13 mouse cellular contexts compared by ENCODE assay signal in the genomic region with DNA sequence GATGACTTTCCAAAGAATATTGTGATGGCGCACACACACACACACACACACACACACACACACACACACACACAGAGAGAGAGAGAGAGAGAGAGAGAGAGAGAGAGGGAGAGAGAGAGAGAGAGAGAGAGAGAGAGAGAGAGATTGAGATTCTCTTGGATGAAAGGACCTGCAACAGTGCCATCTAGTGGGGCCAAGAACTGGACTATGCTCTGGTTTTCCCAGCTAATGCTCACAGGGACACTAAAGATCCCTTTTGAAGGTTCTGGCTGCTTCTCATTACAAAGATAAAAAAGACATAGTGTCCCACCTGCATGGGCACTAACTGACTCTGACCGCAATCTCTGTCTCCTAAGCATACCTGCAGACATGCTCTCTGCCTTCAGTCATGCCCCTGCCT. TPM values are rescaled to one million over a fixed set of nuclear protein-coding genes. Genes with fewer than 3 reads are reported as not detected.
DNase-seq lines count a peak whose midpoint lies in the region; ATAC-seq and TF ChIP-seq lines count a peak whose summit lies in the region.
"Not testable (repeated sequence)": the region's sequence is repeated elsewhere in the genome, so short reads cannot be mapped to it uniquely, and the experiment has no call there.
"Had no signal": no experiment of that assay in that cellular context is flagged by ENCODE, and none has a peak within 500 bp of the region (broad histone marks: within the 10 kb centered on the region; RNA-seq: fewer than 3 reads in every experiment).

No protein-coding gene starts in this region.

- not testable (repeated sequence) for H3K4me2 ChIP-seq in intestine, postnatal 0 days (replicated peaks; ENCODE audit: low read depth); lung, embryonic 14.5 days

- not testable (repeated sequence) for H3K9ac ChIP-seq in intestine, postnatal 0 days (ENCODE audit: low read depth, low read length); lung, embryonic 14.5 days

- not testable (repeated sequence) for H3K27me3 ChIP-seq in intestine, postnatal 0 days (replicated peaks; ENCODE audit: control insufficient read depth, insufficient read depth, low read length); lung, embryonic 14.5 days (ENCODE audit: insufficient read depth, low read length)

- peak; percentile 70 for TF ChIP-seq CTCF in intestine, postnatal 0 days (IDR thresholded peaks at IDR 0.05; ENCODE audit: low read depth)
- peak; percentile 70 for TF ChIP-seq CTCF in lung, embryonic 14.5 days (IDR thresholded peaks at IDR 0.05; ENCODE audit: low read depth)

- not testable (repeated sequence) for H3K27ac ChIP-seq in intestine, postnatal 0 days (ENCODE audit: low read depth, low read length); lung, embryonic 14.5 days (ENCODE audit: low read depth)

- not testable (repeated sequence) for H3K4me1 ChIP-seq in intestine, postnatal 0 days (replicated peaks; ENCODE audit: control insufficient read depth, insufficient read depth, low read length); lung, embryonic 14.5 days (ENCODE audit: insufficient read depth)

- not testable (repeated sequence) for H3K9me3 ChIP-seq in intestine, postnatal 0 days (ENCODE audit: control insufficient read depth); lung, embryonic 14.5 days (ENCODE audit: low read depth, low read length)

- ATAC-seq in intestine, postnatal 0 days; lung, embryonic 14.5 days (ENCODE audit: insufficient read depth): not testable (repeated sequence)

- DNase-seq in R1 (ENCODE audit: low read depth, low spot score): peak; percentile 25
- DNase-seq in embryo, embryonic 10 days (ENCODE audit: low spot score): peak; percentile 67
- peak; percentile 84 for DNase-seq in heart, adult 11 months
- DNase-seq in left cerebral cortex, adult 18-20 months (ENCODE audit: low spot score in 2 of 2): peak; percentile 49 to 63
- peak; percentile 83 for DNase-seq in lung, embryonic 14.5 days
- DNase-seq in retina, embryonic 14.5 days (ENCODE audit: low spot score): peak; percentile 76
- DNase-seq in urinary bladder, postnatal 36 days (ENCODE audit: low spot score in 2 of 2): peak; percentile 18 to 24

- not testable (repeated sequence) for H3K36me3 ChIP-seq in intestine, postnatal 0 days (ENCODE audit: control insufficient read depth, insufficient read depth); lung, embryonic 14.5 days (ENCODE audit: insufficient read depth)

- 75% methylated on average over 2 of the region's 2 CpGs for WGBS in intestine, postnatal 0 days
- 65% methylated on average over 2 of the region's 2 CpGs for WGBS in lung, embryonic 14.5 days

- not testable (repeated sequence) for H3K4me3 ChIP-seq in intestine, postnatal 0 days (ENCODE audit: low read depth, low read length); lung, embryonic 14.5 days (ENCODE audit: low read depth, low read length)

RNA-seq across cellular contexts. Expression of gene Prr23a1, which starts 32.8 kb away (rescaled TPM):
- not detected in 2 replicates for polyA plus RNA-seq in intestine, postnatal 0 days (2015; fragmentation: Nextera tagmentation; extraction: Ambion mirVana)
- total RNA-seq in left cerebral cortex, adult 18-20 months (2021): not detected
- not detected in 2 replicates for polyA plus RNA-seq in lung, embryonic 14.5 days (2014; fragmentation: Nextera tagmentation; extraction: Ambion mirVana)
- total RNA-seq: adrenal gland, postnatal 4 days had no signal
- polyA plus RNA-seq: forebrain, embryonic 15.5 days; heart, embryonic 12.5 days; liver, embryonic 12.5 days; midbrain, embryonic 16.5 days had no signal

RNA-seq across cellular contexts. Expression of gene Prr23a2, which starts 46.8 kb away (rescaled TPM):
- not detected in 2 replicates for polyA plus RNA-seq in intestine, postnatal 0 days (2015; fragmentation: Nextera tagmentation; extraction: Ambion mirVana)
- total RNA-seq in left cerebral cortex, adult 18-20 months (2021): not detected
- polyA plus RNA-seq in lung, embryonic 14.5 days (2014; fragmentation: Nextera tagmentation; extraction: Ambion mirVana): not detected in 2 replicates
- total RNA-seq: adrenal gland, postnatal 4 days had no signal
- polyA plus RNA-seq: forebrain, embryonic 15.5 days; heart, embryonic 12.5 days; liver, embryonic 12.5 days; midbrain, embryonic 16.5 days had no signal

RNA-seq across cellular contexts. Expression of gene Prr23a3, which starts 55.0 kb away (rescaled TPM):
- not detected in 2 replicates for polyA plus RNA-seq in intestine, postnatal 0 days (2015; fragmentation: Nextera tagmentation; extraction: Ambion mirVana)
- total RNA-seq in left cerebral cortex, adult 18-20 months (2021): not detected
- not detected in 2 replicates for polyA plus RNA-seq in lung, embryonic 14.5 days (2014; fragmentation: Nextera tagmentation; extraction: Ambion mirVana)
- total RNA-seq: adrenal gland, postnatal 4 days had no signal
- polyA plus RNA-seq: forebrain, embryonic 15.5 days; liver, embryonic 12.5 days; midbrain, embryonic 16.5 days had no signal

Comparison
In these comparisons a context has a peak if more than half of its experiments do, and no peak if none do; other contexts are left out.
1. DNase-seq: peak in every context shown above with its lines; median percentile 84 in heart, adult 11 months; 83 in lung, embryonic 14.5 days; 76 in retina, embryonic 14.5 days; 67 in embryo, embryonic 10 days; 56 in left cerebral cortex, adult 18-20 months; 25 in R1; 21 in urinary bladder, postnatal 36 days.